Mouse (Mus musculus): ENCODE results near the gene Tln2. TPM values are rescaled to one million over a fixed set of nuclear protein-coding genes. Genes with fewer than 3 reads are reported as not detected.

Tln2 gene
- polyA plus RNA-seq, 1 experiment = 14.0 TPM

DNA sequence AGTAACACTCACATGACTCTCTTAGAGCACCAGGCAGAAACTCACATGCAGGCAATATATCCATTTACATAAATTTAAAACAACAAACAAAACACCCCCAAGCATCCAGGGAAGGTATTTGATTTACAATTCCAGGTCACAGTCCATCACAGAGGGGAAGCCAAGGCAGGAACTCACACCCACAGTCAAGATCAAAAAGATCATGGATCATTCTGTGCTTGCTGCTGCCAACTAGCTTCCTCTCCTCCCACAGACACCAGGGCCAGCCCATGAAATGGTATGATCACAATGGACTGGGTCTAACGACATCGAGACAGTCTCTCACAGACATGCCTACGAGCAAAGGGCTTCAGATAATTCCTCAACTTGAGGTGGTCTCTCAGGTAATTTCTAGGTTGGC is 70.1 kb downstream of the Tln2 start:
- Histone ChIP-seq H3ac (ENCODE audit: control insufficient read depth, insufficient read length, low read depth) (no peak overlapping the region), H3K36me3 (ENCODE audit: control insufficient read depth, insufficient read depth) (no peaks in the 10 kb centered on the region), H3K4me3 (ENCODE audit: insufficient read depth, poor library complexity, severe bottlenecking) (no peak overlapping the region), H3K79me3 (ENCODE audit: low read depth) (no peaks in the 10 kb centered on the region), H3K27me3 (ENCODE audit: control insufficient read depth, insufficient read depth, insufficient read length) (no peaks in the 10 kb centered on the region), H3K79me2 (ENCODE audit: control insufficient read depth, insufficient read depth) (no peaks in the 10 kb centered on the region)
- no peak for TF ChIP-seq MYOG (IDR thresholded peaks at IDR 0.05; ENCODE audit: control insufficient read depth, extremely low read depth, insufficient read length)
- no peak for TF ChIP-seq FOSL1 (IDR thresholded peaks at IDR 0.05; ENCODE audit: insufficient read depth, low read length, poor library complexity, severe bottlenecking)
- no peak for TF ChIP-seq MYOD1 (IDR thresholded peaks at IDR 0.05; ENCODE audit: control insufficient read depth, insufficient read length, low read depth)
- no peak for TF ChIP-seq USF1 (IDR thresholded peaks at IDR 0.05; ENCODE audit: low read depth)
- TF ChIP-seq CTCF (IDR thresholded peaks at IDR 0.05; ENCODE audit: control insufficient read depth, insufficient read depth, insufficient read length) = no peak
- TF ChIP-seq CEBPB (IDR thresholded peaks at IDR 0.05; ENCODE audit: low read depth) = no peak
- TF ChIP-seq MAX (IDR thresholded peaks at IDR 0.05) = no peak

DNA sequence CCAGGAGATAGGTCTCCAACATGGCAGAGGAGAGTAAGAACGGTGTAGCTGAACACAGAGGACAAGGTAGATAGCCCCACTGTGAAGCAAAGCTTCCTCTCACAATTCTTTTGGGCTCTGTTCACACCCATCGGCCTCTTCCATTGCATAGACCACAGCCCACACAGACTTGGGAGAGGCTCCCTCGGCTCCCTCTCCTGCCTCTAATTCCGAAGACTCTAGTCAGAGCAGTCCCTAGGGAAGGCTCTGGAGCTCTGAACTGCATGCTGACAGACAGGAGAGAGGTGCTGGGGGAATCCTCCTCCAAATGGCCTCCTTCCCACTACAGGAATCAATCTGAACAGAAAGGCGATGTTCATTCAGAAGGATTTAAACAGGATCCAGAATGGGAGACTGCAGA is 72.9 kb downstream of the Tln2 start:
- no peak overlapping the region for H3K4me3 ChIP-seq (ENCODE audit: insufficient read depth, poor library complexity, severe bottlenecking)
- no peaks in the 10 kb centered on the region for H3K79me2 ChIP-seq (ENCODE audit: control insufficient read depth, insufficient read depth)
- H3K36me3 ChIP-seq (ENCODE audit: control insufficient read depth, insufficient read depth) = no peaks in the 10 kb centered on the region
- no peak overlapping the region for H3ac ChIP-seq (ENCODE audit: control insufficient read depth, insufficient read length, low read depth)
- H3K27me3 ChIP-seq (ENCODE audit: control insufficient read depth, insufficient read depth, insufficient read length) = no peaks in the 10 kb centered on the region
- no peaks in the 10 kb centered on the region for H3K79me3 ChIP-seq (ENCODE audit: low read depth)
- TF ChIP-seq CEBPB (IDR thresholded peaks at IDR 0.05; ENCODE audit: low read depth) (no peak), CTCF (IDR thresholded peaks at IDR 0.05; ENCODE audit: control insufficient read depth, insufficient read depth, insufficient read length) (no peak), FOSL1 (IDR thresholded peaks at IDR 0.05; ENCODE audit: insufficient read depth, low read length, poor library complexity, severe bottlenecking) (no peak), MYOD1 (IDR thresholded peaks at IDR 0.05; ENCODE audit: control insufficient read depth, insufficient read length, low read depth) (no peak)

DNA sequence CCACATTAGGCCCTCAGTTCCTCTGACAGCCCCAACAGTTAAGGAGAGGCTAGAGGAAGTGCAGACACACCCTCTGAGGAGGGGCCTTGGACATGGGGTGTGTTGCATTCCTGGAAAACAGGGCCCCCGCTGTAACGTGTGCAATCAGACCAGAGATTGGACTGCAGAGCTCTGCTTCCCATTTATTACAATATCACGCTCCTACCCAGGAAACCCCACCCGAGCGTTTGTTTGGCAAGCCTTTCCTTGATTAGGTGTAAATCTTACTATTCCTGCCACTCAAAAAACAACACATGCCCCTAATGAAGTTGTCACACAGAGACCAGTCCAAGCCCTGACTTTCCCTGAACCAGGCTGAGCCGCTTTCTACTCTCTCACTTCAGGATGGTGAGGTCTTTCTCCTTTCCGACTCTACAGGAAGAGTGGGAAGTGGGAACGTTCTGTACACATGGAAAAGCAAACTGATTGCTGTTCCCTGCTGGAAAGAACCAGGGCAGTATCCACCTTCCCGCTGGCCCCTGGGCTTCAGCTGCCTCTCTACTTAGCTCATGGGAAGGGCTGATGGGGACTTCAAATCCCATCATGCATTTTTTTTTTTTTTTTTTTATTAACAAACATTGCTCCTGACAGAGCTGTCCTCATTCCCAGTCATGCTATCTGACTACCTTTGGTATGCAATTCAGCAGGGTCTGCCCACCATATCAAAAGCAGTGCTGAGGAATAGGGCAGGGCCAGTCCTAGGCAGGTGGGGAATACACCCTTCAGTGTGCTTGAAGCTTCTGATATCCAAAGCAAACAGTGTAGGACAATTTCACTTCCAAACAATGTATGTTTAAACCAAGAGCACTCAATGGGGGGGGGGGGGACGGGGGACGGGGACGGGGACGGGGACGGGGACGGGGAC is 74.1 kb downstream of the Tln2 start:
- H3K79me2 ChIP-seq (ENCODE audit: control insufficient read depth, insufficient read depth) = no peaks in the 10 kb centered on the region
- no peaks in the 10 kb centered on the region for H3K36me3 ChIP-seq (ENCODE audit: control insufficient read depth, insufficient read depth)
- H3ac ChIP-seq (ENCODE audit: control insufficient read depth, insufficient read length, low read depth) = no peak overlapping the region
- TF ChIP-seq MAX (IDR thresholded peaks at IDR 0.05) (no peak), CTCF (IDR thresholded peaks at IDR 0.05; ENCODE audit: control insufficient read depth, insufficient read depth, insufficient read length) (no peak), MYOD1 (IDR thresholded peaks at IDR 0.05; ENCODE audit: control insufficient read depth, insufficient read length, low read depth) (no peak), MYOG (IDR thresholded peaks at IDR 0.05; ENCODE audit: control insufficient read depth, extremely low read depth, insufficient read length) (no peak), FOSL1 (IDR thresholded peaks at IDR 0.05; ENCODE audit: insufficient read depth, low read length, poor library complexity, severe bottlenecking) (no peak), CEBPB (IDR thresholded peaks at IDR 0.05; ENCODE audit: low read depth) (no peak), USF1 (IDR thresholded peaks at IDR 0.05; ENCODE audit: low read depth) (no peak)
- no peak overlapping the region for H3K4me3 ChIP-seq (ENCODE audit: insufficient read depth, poor library complexity, severe bottlenecking)
- no peaks in the 10 kb centered on the region for H3K27me3 ChIP-seq (ENCODE audit: control insufficient read depth, insufficient read depth, insufficient read length)
- no peaks in the 10 kb centered on the region for H3K79me3 ChIP-seq (ENCODE audit: low read depth)

DNA sequence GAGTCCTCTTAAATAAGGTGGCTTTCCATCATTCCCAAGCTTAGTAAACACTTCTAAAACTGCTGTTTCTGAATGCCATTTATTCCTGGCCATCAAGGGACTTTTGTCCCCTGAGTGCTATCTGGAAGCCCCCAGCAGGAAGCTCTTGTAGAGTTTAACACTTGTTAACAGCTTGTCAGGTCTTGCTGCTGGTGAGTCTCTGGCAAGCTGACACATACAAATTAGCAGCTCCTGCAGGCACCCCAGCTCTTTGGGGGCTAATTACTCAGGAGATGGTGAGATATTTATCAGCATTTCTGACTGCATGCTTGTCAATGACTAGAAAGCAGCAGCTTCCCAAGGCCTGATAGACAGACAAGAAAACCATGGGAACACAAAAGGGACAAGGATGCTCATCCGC is 77.2 kb downstream of the Tln2 start:
- Histone ChIP-seq H3K79me2 (ENCODE audit: control insufficient read depth, insufficient read depth) (no peaks in the 10 kb centered on the region), H3K4me3 (ENCODE audit: insufficient read depth, poor library complexity, severe bottlenecking) (no peak overlapping the region), H3K36me3 (ENCODE audit: control insufficient read depth, insufficient read depth) (no peaks in the 10 kb centered on the region), H3K79me3 (ENCODE audit: low read depth) (no peaks in the 10 kb centered on the region), H3K27me3 (ENCODE audit: control insufficient read depth, insufficient read depth, insufficient read length) (no peaks in the 10 kb centered on the region), H3ac (ENCODE audit: control insufficient read depth, insufficient read length, low read depth) (no peak overlapping the region)
- no peak for TF ChIP-seq MYOG (IDR thresholded peaks at IDR 0.05; ENCODE audit: control insufficient read depth, extremely low read depth, insufficient read length)
- no peak for TF ChIP-seq USF1 (IDR thresholded peaks at IDR 0.05; ENCODE audit: low read depth)
- TF ChIP-seq CEBPB (IDR thresholded peaks at IDR 0.05; ENCODE audit: low read depth) = no peak
- no peak for TF ChIP-seq CTCF (IDR thresholded peaks at IDR 0.05; ENCODE audit: control insufficient read depth, insufficient read depth, insufficient read length)
- no peak for TF ChIP-seq MYOD1 (IDR thresholded peaks at IDR 0.05; ENCODE audit: control insufficient read depth, insufficient read length, low read depth)
- TF ChIP-seq FOSL1 (IDR thresholded peaks at IDR 0.05; ENCODE audit: insufficient read depth, low read length, poor library complexity, severe bottlenecking) = no peak
- TF ChIP-seq MAX (IDR thresholded peaks at IDR 0.05) = no peak

DNA sequence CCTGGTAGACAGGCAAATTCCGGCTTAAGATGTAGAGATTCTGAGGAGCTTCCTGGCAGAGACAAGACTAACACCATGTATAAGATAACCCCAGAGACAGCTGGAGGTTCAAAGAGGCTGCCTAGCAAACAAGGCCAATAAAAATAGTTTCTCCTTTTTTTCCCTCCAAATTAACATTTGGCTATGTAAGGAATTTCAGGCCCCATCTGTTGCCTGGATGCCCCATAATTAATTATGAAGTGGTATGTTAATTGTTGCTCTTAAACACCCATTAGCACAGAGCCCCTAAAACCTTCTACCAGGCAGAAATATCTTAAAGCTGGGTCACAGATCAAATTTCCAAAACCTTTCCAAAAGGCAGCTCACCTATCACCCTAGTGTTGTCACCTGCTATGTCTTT is 77.7 kb downstream of the Tln2 start:
- TF ChIP-seq CEBPB (IDR thresholded peaks at IDR 0.05; ENCODE audit: low read depth) = no peak
- TF ChIP-seq USF1 (IDR thresholded peaks at IDR 0.05; ENCODE audit: low read depth) = no peak
- no peak for TF ChIP-seq CTCF (IDR thresholded peaks at IDR 0.05; ENCODE audit: control insufficient read depth, insufficient read depth, insufficient read length)
- TF ChIP-seq FOSL1 (IDR thresholded peaks at IDR 0.05; ENCODE audit: insufficient read depth, low read length, poor library complexity, severe bottlenecking) = no peak
- no peak for TF ChIP-seq MAX (IDR thresholded peaks at IDR 0.05)
- TF ChIP-seq MYOD1 (IDR thresholded peaks at IDR 0.05; ENCODE audit: control insufficient read depth, insufficient read length, low read depth) = no peak
- no peak overlapping the region for H3ac ChIP-seq (ENCODE audit: control insufficient read depth, insufficient read length, low read depth)
- no peaks in the 10 kb centered on the region for H3K79me3 ChIP-seq (ENCODE audit: low read depth)
- no peaks in the 10 kb centered on the region for H3K36me3 ChIP-seq (ENCODE audit: control insufficient read depth, insufficient read depth)
- H3K27me3 ChIP-seq (ENCODE audit: control insufficient read depth, insufficient read depth, insufficient read length) = no peaks in the 10 kb centered on the region
- H3K79me2 ChIP-seq (ENCODE audit: control insufficient read depth, insufficient read depth) = no peaks in the 10 kb centered on the region
- no peak overlapping the region for H3K4me3 ChIP-seq (ENCODE audit: insufficient read depth, poor library complexity, severe bottlenecking)

Data from C2C12 (cell line).